Comparison of ENCODE assay signal across 34 mouse cellular contexts in genomic region chr10:120441254-120441653, GRCm38 (mm10). TPM values are rescaled to one million over a fixed set of nuclear protein-coding genes. Genes with fewer than 3 reads are reported as not detected.
DNase-seq lines count a peak whose midpoint lies in the region; ATAC-seq lines count a peak whose summit lies in the region.
"Had no signal": no experiment of that assay in that cellular context is flagged by ENCODE, and none has a peak within 500 bp of the region (broad histone marks: within the 10 kb centered on the region; RNA-seq: fewer than 3 reads in every experiment).

No protein-coding gene starts in this region.

- no peaks in the 10 kb centered on the region for H3K9me3 ChIP-seq in forebrain, embryonic 10.5 days
- no peaks in the 10 kb centered on the region for H3K9me3 ChIP-seq in forebrain, embryonic 16.5 days (ENCODE audit: control insufficient read depth, low read length)
- no peaks in the 10 kb centered on the region for H3K9me3 ChIP-seq in kidney, embryonic 14.5 days (ENCODE audit: control insufficient read depth, low read length)
- H3K9me3 ChIP-seq: embryonic facial prominence, embryonic 13.5 days; forebrain, embryonic 15.5 days; heart, embryonic 13.5 days; hindbrain, embryonic 13.5 days; limb, embryonic 13.5 days; megakaryocyte, embryonic 14.5 days; midbrain, embryonic 15.5 days; neural tube, embryonic 15.5 days had no signal

- no peak for DNase-seq in forebrain, embryonic 10.5 days (ENCODE audit: extremely low spot score, low spot score)
- DNase-seq in kidney, postnatal 10 days: no peak
- DNase-seq in retina, postnatal 1 day: peak; percentile 61
- DNase-seq in retina, embryonic 14.5 days (ENCODE audit: low spot score): no peak
- DNase-seq in gastrocnemius, adult 18-20 months (ENCODE audit: low spot score): no peak
- DNase-seq: adrenal gland, adult 8-10 months; cerebellum, adult 9-10 months; cerebellum, postnatal 36 days; embryo, embryonic 11 days; heart, adult 2 months; kidney, adult 11 months; kidney, postnatal 14 days; lung, postnatal 4 days; right cerebral cortex, adult 18-20 months; spleen, adult 18-20 months; thymus, adult 18-20 months; thymus, postnatal 25 days had no signal

- ATAC-seq in forebrain, embryonic 16.5 days: no peak
- ATAC-seq in kidney, embryonic 14.5 days (ENCODE audit: low FRiP score, low TSS enrichment): no peak
- no peak for ATAC-seq in megakaryocyte-erythroid progenitor cell, adult 5-6 weeks (replicated peaks; ENCODE audit: low FRiP score, low TSS enrichment, poor library complexity, severe bottlenecking)
- ATAC-seq: forebrain, embryonic 15.5 days; inflammation-experienced regulatory T-cells, adult 6 months; lung, postnatal 0 days; midbrain, embryonic 15.5 days had no signal

- peak overlapping the region; percentile 63 for H3K27ac ChIP-seq in forebrain, embryonic 10.5 days
- H3K27ac ChIP-seq in forebrain, embryonic 16.5 days (ENCODE audit: low read length): no peak overlapping the region
- 0 out of 2 replicates have a peak overlapping the region, but pooled peaks have one; percentile 11 for H3K27ac ChIP-seq in kidney, embryonic 14.5 days (ENCODE audit: low read depth, low read length)
- H3K27ac ChIP-seq: embryonic facial prominence, embryonic 13.5 days; forebrain, embryonic 15.5 days; heart, adult 2 months; heart, embryonic 13.5 days; hindbrain, embryonic 13.5 days; limb, embryonic 13.5 days; midbrain, embryonic 15.5 days; neural tube, embryonic 15.5 days had no signal

- no peak overlapping the region for H3K4me2 ChIP-seq in forebrain, embryonic 16.5 days (ENCODE audit: low read length)
- no peak overlapping the region for H3K4me2 ChIP-seq in kidney, embryonic 14.5 days (replicated peaks; ENCODE audit: low read depth, low read length)
- H3K4me2 ChIP-seq: embryonic facial prominence, embryonic 13.5 days; forebrain, embryonic 15.5 days; heart, embryonic 13.5 days; hindbrain, embryonic 13.5 days; limb, embryonic 13.5 days; liver, embryonic 11.5 days; midbrain, embryonic 15.5 days; neural tube, embryonic 15.5 days had no signal

- peaks cover 99% of the 10 kb centered on the region for H3K36me3 ChIP-seq in forebrain, embryonic 10.5 days (replicated peaks)
- H3K36me3 ChIP-seq in forebrain, embryonic 16.5 days (ENCODE audit: control insufficient read depth, insufficient read depth): no peaks in the 10 kb centered on the region
- peaks cover 46% of the 10 kb centered on the region for H3K36me3 ChIP-seq in kidney, embryonic 14.5 days (ENCODE audit: control insufficient read depth, insufficient read depth, low read length)
- H3K36me3 ChIP-seq: forebrain, embryonic 15.5 days; G1E; hindbrain, embryonic 13.5 days; midbrain, embryonic 15.5 days; neural tube, embryonic 15.5 days had no signal

- peaks cover 49% of the 10 kb centered on the region for H3K4me1 ChIP-seq in forebrain, embryonic 10.5 days
- H3K4me1 ChIP-seq in forebrain, embryonic 16.5 days (replicated peaks; ENCODE audit: control insufficient read depth, insufficient read depth, low read length): no peaks in the 10 kb centered on the region
- H3K4me1 ChIP-seq in kidney, embryonic 14.5 days (ENCODE audit: control insufficient read depth, insufficient read depth, low read length): peaks cover 11% of the 10 kb centered on the region
- H3K4me1 ChIP-seq: forebrain, embryonic 15.5 days had no signal

- no peak overlapping the region for H3K4me3 ChIP-seq in forebrain, embryonic 10.5 days
- no peak overlapping the region for H3K4me3 ChIP-seq in forebrain, embryonic 16.5 days (replicated peaks; ENCODE audit: low read length)
- no peak overlapping the region for H3K4me3 ChIP-seq in kidney, embryonic 14.5 days (ENCODE audit: low read length)
- H3K4me3 ChIP-seq: embryonic facial prominence, embryonic 13.5 days; forebrain, embryonic 15.5 days; heart, adult 2 months; heart, embryonic 13.5 days; hindbrain, embryonic 13.5 days; limb, embryonic 13.5 days; megakaryocyte, embryonic 14.5 days; midbrain, embryonic 15.5 days; neural tube, embryonic 15.5 days had no signal

- no peak overlapping the region for H3K9ac ChIP-seq in forebrain, embryonic 16.5 days (replicated peaks; ENCODE audit: low read depth, low read length)
- H3K9ac ChIP-seq in kidney, embryonic 14.5 days (ENCODE audit: low read depth, low read length): no peak overlapping the region
- H3K9ac ChIP-seq: embryonic facial prominence, embryonic 13.5 days; forebrain, embryonic 15.5 days; heart, embryonic 13.5 days; hindbrain, embryonic 13.5 days; limb, embryonic 13.5 days; midbrain, embryonic 15.5 days; neural tube, embryonic 15.5 days had no signal

- no peaks in the 10 kb centered on the region for H3K27me3 ChIP-seq in forebrain, embryonic 10.5 days (ENCODE audit: poor library complexity, severe bottlenecking)
- H3K27me3 ChIP-seq in forebrain, embryonic 16.5 days (replicated peaks; ENCODE audit: control insufficient read depth, insufficient read depth, low read length): no peaks in the 10 kb centered on the region
- no peaks in the 10 kb centered on the region for H3K27me3 ChIP-seq in kidney, embryonic 14.5 days (ENCODE audit: control insufficient read depth, insufficient read depth, low read length)
- H3K27me3 ChIP-seq: CH12.LX; embryonic facial prominence, embryonic 13.5 days; forebrain, embryonic 15.5 days; heart, embryonic 13.5 days; hindbrain, embryonic 13.5 days; limb, embryonic 13.5 days; megakaryocyte, embryonic 14.5 days; midbrain, embryonic 15.5 days; neural tube, embryonic 15.5 days had no signal

- WGBS in forebrain, embryonic 10.5 days: 58% methylated on average over 11 of the region's 11 CpGs
- WGBS in forebrain, embryonic 16.5 days: 26% methylated on average over 11 of the region's 11 CpGs
- WGBS in kidney, embryonic 14.5 days: 40% methylated on average over 11 of the region's 11 CpGs

RNA-seq across cellular contexts. Expression of gene Hmga2, which starts 35.0 kb away (rescaled TPM):
- 115 and 117 TPM in 2 replicates for polyA plus RNA-seq in forebrain, embryonic 10.5 days (2016; fragmentation: Nextera tagmentation; extraction: Ambion mirVana)
- 0.68 and 0.71 TPM in 2 replicates for polyA plus RNA-seq in forebrain, embryonic 16.5 days (2015; fragmentation: Nextera tagmentation; extraction: Ambion mirVana)
- polyA plus RNA-seq in kidney, embryonic 14.5 days (2014; fragmentation: Nextera tagmentation; extraction: Ambion mirVana): 54.3 and 80.2 TPM in 2 replicates
- 0.52 and 0.62 TPM in 2 replicates for total RNA-seq in megakaryocyte-erythroid progenitor cell, adult 5-6 weeks (2014; fragmentation: Nextera tagmentation)
- total RNA-seq in megakaryocyte-erythroid progenitor cell, adult 5-6 weeks (2017): 1.5 TPM in 1 of 2 replicates, not detected in the other
- total RNA-seq in gastrocnemius, adult 18-20 months (2021): under 1 TPM; 0.09 to 0.12 TPM
- total RNA-seq: CH12.LX; heart, adult 2 months; heart, postnatal 25 days had no signal
- polyA plus RNA-seq: G1E; heart, adult 2 months had no signal

Comparison
In these comparisons a context has a peak if more than half of its experiments do, and no peak if none do; other contexts are left out.
1. RNA of gene Hmga2, which starts 35.0 kb away (polyA plus RNA-seq): 115 to 117 TPM in forebrain, embryonic 10.5 days and 54.3 to 80.2 TPM in kidney, embryonic 14.5 days; 0.68 to 0.71 TPM in forebrain, embryonic 16.5 days; every median in the first group is over 10 times any median in the second.